Mouse (Mus musculus) olfactory bulb, adult 2 months (tissue): ENCODE results near the gene Syne3.

Experiments used
- CTCF ChIP-seq: fragments of 200-500 bp; IDR thresholded peaks from 2 replicates; pipeline ENCODE4 v1.5.1; 2012; ENCODE audit warnings: low read depth, mild to moderate bottlenecking, low read length, moderate library complexity; ENCODE audit not compliant: insufficient read depth
- POLR2A ChIP-seq: fragments of 200-500 bp; IDR thresholded peaks from 2 replicates; pipeline ENCODE4 v1.6.1; 2012; ENCODE audit warnings: mild to moderate bottlenecking, low read depth, low read length, moderate library complexity; ENCODE audit not compliant: insufficient read depth

DNA sequence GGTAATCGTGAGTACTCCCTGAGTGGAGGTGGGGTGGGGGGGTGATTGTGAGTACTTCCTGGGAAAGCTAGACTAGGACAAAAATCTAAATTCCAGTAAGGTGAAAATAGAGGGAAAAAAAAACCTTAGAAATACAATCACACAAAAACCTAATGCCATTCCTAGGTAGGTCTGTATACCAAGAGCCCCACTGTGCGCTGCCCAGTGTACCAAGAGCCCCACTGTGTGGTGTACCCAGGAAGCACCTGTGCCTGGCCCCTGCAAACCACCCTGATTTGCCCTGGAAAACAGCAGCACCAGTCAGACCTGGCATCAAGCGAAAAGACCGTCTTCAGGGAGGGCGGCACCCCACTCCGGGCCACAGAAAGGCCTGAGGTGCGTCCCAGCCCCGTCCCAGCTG is 74.5 kb downstream of the Syne3 start:
- TF ChIP-seq CTCF = no peak
- TF ChIP-seq POLR2A = no peak
